Mouse (Mus musculus): ENCODE data around the gene Smg7.

DNA sequence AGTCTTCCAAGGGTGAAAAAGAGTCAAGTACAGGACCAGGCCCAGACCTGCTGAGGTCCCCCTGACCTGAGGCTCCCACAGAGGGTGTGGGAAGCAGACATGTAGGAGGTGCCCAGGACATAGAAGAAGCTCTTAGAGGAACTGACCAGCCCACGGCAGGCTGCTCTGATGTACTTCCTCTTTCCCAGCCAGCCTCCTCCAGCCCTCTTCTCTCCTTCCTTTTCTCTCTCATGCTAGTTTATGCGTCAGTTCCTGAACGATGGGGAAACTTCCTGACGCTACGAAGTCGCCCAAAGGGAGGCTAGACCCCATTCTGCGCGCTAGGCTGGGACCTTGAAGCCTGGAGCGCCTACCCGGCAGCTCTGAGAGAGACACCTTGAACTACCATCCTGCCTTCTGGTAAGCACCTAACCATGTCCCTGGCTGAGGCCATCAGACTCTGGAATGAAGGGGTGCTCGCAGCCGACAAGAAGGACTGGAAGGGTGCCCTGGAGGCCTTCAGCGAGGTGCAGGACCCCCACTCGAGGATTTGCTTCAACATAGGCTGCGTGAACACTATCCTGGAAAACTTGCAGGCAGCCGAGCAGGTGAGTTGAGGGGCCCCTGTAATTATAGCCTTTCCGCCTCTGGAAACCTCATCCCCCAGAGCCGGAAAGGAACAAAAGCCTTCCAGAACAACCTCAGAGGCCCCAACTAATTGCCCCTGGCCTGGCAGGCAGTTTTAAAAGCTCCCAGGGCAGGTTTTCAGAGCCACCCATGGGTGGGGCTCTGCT is 94.6 kb downstream of the Smg7 start:
- TF ChIP-seq CTCF (IDR thresholded peaks at IDR 0.05; ENCODE audit: borderline replicate concordance, extremely low read depth, insufficient read depth, insufficient read length): no peak
- no peak for TF ChIP-seq POLR2A (IDR thresholded peaks at IDR 0.05; ENCODE audit: borderline replicate concordance, extremely low read depth, insufficient read depth, insufficient read length, poor library complexity, severe bottlenecking)
